Mouse (Mus musculus): ENCODE measurements around the gene Zfp445. TPM values are rescaled to one million over a fixed set of nuclear protein-coding genes. Genes with fewer than 3 reads are reported as not detected.

Gene Zfp445
- total RNA-seq, 2 experiments from 2014 or later = 167 to 177 TPM

DNA sequence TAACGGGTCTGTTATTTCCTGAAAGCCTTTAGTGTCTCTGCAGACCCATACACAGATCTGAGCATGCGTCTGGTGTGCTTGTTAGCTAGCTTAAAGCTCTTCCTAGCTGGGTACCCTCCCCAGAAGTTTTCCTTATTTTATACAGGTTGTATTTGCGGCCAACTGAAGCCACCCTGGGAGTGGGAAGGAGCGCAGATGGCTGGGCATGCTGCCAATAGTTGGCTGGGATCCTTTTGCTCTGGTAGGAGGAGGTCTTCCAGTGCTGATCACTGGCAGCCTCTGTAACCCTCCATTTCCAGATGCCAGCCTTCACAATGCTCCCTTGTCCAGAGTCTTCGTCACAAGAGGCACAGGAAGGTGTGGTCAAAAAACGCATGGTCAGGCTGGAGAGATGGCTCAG is 29.0 kb downstream of the Zfp445 start:
- DNase-seq (ENCODE audit: low spot score in 2 of 2) = peak; percentile 46 to 50

DNA sequence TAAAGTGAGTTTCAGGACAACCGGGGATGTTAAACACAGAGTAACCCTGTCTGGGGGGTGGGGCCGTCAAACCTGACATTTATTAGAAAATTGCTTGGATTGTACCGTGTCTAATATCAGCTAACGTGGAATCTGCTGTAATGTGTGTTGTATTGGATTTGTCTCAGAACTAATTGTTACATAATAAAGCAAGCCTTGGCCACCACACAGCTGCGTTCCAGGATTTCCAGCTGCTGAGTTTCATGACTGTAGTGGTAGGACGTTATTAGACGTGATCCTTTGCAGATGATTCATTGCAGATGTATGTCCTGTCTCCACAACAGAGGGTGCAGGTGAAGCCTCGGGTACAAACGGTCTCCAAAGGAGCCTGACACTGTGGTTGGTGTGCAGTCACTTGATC is 29.7 kb downstream of the Zfp445 start:
- DNase-seq (ENCODE audit: low spot score in 2 of 2) = no peak

DNA sequence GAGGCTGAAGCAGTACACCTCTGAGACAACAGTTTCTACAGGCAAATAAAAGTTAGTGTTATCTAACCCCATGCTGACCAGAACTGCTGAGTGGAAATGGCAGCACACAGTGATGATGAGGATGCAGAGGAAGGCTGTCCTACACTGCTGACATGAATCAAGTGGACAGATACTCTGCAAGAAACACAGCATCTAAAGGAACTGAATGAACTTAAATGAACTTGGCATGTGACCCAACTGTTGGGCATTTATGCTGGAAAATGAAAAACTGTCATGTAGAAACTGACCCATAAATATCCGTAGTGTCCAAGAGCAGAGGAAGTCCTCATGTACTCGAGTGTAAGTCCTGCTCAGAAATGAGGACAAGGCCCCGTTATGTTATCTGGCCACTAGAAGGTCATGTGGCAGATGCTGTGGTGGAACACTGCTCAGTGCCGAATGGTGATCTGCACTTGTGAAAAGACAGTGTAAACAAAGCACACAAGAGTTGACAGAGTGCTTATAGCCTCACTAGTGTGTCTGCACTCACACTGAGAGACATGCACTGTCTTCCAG is 35.9 kb downstream of the Zfp445 start:
- no peak for DNase-seq (ENCODE audit: low spot score in 2 of 2)

DNA sequence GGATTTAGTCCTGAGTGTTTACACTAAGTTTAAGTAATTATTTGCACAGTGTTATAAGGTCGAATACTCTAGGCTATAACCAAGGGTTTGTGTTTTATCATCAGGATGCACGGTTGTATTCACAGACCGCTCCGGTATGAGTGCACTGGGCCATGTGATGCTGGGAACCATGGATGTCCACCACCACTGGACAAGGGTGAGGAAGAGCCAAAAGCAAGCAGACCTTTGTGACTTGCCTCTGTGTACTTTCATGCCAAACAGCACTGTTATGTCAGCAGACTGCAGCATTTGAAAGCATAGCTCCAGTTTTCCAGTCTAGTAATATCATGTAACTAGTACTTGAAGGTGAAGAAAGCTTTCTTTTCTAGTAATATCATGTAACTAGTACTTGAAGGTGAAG is 39.1 kb downstream of the Zfp445 start:
- no peak for DNase-seq (ENCODE audit: low spot score in 2 of 2)

DNA sequence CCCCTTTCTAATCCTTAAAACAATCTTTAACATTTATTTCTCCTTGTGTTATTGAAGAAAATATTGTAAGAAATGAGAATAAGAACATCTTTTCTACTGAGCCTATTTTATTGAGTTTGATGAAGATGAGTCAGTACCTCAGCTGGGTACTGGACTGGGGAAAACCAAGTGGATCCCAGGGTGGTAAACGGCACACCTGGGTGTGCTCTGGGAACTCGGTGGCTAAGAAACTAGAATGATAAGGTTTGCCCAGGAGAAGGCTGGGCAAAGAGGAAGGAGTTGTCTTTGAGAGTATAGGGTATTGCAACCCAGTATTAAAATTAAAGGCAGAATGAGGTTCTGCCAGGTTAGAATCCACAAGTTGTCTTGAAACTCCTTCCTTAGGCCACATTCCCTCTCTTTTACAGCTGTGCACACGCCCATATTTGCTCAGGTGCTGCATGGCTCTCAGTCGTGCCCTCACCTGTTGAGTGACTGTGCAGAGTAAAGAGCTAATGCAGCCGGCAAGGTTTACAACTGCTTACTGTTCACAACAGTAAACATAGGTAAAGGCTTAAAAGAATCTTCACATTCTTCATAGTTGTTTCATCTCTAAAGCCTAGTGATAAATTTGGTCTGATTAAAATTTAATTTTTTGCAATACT is 42.3 kb downstream of the Zfp445 start:
- no peak for DNase-seq (ENCODE audit: low spot score in 2 of 2)

DNA sequence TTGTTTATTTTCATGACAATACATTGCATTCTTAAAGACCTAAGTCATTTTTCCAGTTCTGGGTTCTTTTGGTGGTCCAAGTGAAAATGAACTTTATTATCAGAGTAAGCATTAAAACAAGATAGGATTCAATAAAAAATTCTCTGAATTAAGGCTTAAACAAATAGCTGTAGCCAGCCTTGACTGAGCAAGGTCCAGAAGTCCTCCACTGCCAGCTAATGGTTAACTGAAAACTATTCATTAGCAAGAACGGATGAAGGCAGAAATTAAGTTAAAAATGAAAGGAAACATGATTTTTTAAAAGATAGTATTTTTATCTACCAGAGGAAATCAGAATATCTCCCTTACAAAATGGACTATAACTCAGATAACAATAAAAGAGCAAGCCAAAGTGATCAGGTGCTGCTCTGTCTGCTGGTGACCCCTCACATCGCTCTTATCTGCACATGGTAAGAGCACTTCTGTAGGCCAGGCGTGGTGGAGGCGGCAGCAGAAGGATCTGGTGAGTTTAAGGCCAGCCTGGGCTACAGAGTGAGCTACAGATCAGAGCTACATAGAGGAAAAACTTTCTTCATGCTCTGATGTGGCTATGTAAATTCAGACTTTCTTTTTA is 50.5 kb downstream of the Zfp445 start:
- no peak for DNase-seq (ENCODE audit: low spot score in 2 of 2)

DNA sequence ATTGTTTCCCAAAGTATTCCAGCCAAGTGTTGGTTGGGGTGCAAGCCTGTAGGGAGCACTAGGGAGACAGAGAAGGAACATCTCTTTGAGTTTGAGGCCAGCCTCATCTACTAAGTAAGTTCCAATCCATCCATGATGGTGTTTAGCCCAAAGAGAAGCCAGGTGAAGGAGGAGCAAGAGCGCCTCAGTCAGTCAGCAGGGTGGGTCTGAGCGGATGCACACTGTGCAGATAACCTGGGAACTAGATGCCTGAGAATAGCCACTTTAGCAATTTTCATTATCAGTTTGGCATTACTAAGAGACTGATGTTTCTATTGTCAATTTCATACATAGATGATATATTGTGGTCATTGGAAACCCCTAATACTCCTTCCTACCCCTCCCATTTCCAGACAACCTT is 51.0 kb downstream of the Zfp445 start:
- no peak for DNase-seq (ENCODE audit: low spot score in 2 of 2)

DNA sequence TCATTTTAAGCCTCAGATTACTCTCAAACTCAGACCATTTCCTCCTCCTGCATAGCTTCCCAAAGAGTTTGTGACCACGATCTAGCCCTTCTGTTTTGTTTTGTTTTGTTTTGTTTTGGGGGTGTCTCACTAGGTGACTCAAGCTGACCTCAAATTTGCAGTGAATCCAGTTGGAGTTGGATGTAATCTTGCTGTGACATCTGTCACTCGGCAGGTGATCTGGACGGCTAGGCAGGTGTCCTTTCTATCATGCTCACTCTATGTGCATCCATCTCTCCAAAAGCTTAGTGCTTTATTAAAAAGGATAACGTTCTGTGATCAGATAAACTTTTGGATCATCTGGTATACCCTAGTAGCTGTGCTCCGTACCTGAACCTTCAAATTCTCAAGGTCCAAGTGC is 53.4 kb downstream of the Zfp445 start:
- DNase-seq (ENCODE audit: low spot score in 2 of 2) = no peak

DNA sequence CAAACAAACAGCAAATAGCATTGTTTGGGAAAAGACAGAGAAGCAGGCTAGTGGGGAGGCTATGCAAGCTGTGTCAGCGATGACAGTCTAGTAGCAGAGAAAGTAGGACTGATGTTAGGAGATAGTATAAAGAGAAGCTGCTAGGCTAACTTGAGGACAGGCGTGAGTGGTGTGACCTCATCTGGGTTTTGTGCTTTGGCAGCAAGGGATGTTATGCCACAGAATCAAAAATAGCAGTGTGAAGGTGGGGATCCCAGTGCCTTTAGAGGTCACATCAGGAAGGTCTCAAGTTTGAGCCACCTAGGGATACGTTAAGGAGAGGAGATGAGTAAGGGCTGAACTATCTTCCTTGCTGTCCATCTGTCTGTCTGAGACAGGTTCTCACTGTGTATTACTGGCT is 55.6 kb downstream of the Zfp445 start:
- no peak for DNase-seq (ENCODE audit: low spot score in 2 of 2)

DNA sequence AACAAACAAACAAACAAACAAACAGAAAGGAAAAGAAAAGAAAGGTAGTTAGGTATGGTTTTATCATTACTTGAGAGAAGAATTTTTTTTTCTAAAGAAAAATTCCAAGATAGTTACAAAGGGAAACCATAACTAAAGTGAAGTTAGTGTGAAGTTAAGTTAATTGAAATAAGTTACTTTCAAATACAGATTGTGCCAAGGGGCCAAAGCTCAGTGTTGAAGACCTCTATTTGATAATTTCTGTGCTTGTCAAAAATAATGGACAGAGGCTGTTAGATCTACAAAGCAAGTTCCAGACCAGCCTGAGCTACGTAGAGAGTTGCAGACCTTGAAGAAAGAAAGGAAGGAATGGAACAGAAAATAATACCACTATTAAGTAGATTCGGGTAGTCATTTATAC is 58.6 kb downstream of the Zfp445 start:
- DNase-seq (ENCODE audit: low spot score in 2 of 2) = no peak

DNA sequence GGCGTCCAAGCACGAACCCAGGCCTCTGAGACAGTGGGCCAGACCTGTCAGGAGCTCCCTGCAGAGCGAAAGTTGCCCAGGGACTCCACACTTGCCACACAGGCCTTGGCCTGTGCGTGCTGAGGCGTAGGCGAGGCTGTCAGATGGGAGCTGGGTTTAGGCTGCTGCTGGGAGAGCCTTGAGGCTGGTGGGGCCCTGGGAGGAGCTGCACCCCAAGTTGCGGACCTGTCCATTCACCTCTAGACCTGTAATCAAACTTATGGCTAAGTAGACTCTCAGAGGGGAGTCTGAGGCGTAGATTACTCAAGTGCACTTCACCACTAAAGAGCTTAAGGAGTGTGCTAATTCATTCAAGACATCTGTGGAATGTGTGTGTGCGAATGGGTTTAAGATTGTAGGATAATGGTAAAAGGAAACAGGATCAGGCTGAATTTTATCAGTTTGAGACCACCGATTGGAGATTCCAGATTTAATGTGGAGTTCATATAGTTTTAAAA is 59.9 kb downstream of the Zfp445 start:
- no peak for DNase-seq (ENCODE audit: low spot score in 2 of 2)

DNA sequence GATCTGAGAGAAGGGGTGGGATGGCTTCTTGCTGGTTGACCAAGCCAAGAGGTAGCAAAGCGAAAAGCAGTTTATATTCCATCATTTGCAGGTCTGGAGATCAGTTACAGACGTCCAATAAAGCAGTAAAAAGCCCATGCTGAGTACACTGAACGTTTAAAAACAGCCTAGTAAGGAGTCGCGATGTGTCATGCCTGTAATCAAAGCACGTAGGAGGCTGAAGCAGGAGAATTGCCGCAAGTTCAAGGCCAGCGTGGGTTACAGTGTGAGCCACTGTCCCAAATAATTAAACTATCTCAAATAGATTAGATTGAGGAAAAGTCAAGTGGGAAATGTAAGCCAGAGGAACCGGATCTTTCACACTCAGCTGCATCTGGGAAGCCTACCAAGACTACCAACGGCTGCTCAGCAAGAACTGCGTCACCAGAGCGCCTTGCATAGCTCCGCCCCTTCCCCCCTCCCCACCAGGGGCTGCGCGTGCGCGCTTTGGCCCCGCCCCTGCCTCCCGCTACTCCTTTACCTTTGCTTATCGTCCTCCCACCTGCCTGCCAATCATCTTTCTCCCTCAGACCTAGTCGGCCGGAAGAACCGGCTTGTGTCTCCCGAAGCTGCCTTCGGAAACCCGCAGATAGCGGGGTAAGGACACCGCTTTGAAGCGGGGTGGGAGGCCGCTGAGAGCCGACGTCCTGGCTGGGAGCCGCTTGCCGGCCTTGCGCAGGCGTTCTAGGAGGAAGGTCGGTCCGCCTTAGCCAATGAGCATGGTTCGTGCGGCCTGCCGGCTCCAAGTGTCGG is 60.6 kb downstream of the Zfp445 start, which contains the start of gene Tcaim:
TSS of gene Tcaim (plus strand) at position 487 of the 792 bp plus-strand sequence.
- peak; percentile 90 to 91 for DNase-seq (ENCODE audit: low spot score in 2 of 2)

Other genes starting within 250 kb of the Zfp445 start
- gene Topaz1, start 118.7 kb downstream of the Zfp445 start, total RNA-seq (2021) = not detected
- gene Tcaim, start 60.5 kb downstream of the Zfp445 start, total RNA-seq (2021) = 10 to 100 TPM; 16.8 to 17.7 TPM
- not detected for gene Gm35549, start 22.0 kb downstream of the Zfp445 start, total RNA-seq (2021)
- 1 to 10 TPM; 3.9 to 4.7 TPM for gene Zkscan7, start 19.7 kb upstream of the Zfp445 start, total RNA-seq (2021)
- gene Zfp105, start 57.1 kb upstream of the Zfp445 start, total RNA-seq (2021) = 1 to 10 TPM; 6.2 to 8.2 TPM
- gene 1110059G10Rik, start 85.0 kb upstream of the Zfp445 start, total RNA-seq (2021) = 10 to 100 TPM; 18.8 to 19.0 TPM
- gene Kif15, start 85.0 kb upstream of the Zfp445 start, total RNA-seq (2021) = under 1 TPM; 0.56 to 0.58 TPM
- 10 to 100 TPM; 21.0 to 21.5 TPM for gene Tmem42, start 155.3 kb upstream of the Zfp445 start, total RNA-seq (2021)
- gene Tgm4, start 168.7 kb upstream of the Zfp445 start, total RNA-seq (2021) = 1 to 10 TPM; 1.1 to 2.0 TPM
- gene Zdhhc3, start 247.2 kb upstream of the Zfp445 start, total RNA-seq (2021) = 10 to 100 TPM; 65.5 to 66.3 TPM
- 10 to 100 TPM; 43.7 to 47.0 TPM for gene Exosc7, start 247.2 kb upstream of the Zfp445 start, total RNA-seq (2021)

All from left cerebral cortex, adult 18-20 months (tissue).